Mouse (Mus musculus): Measurements from ENCODE around the gene Dpp6. TPM values are rescaled to one million over a fixed set of nuclear protein-coding genes. Genes with fewer than 3 reads are reported as not detected.

The Dpp6 gene
- total RNA-seq, 2 experiments from 2014 or later, result not detected

GRCm38 (mm10) chr5:26941471-26941870 lies 124.5 kb downstream of the Dpp6 start:
- intact Hi-C loops (cut with DNase I), result no loop called here

GRCm38 (mm10) chr5:26945169-26945920 lies 128.3 kb downstream of the Dpp6 start:
- DNase-seq (ENCODE audit: low spot score), result no peak
- intact Hi-C loops (cut with DNase I), result no loop called here

More at GRCm38 (mm10) chr5:26941471-26941870, 124.5 kb downstream of the Dpp6 start:
- no peak for DNase-seq (ENCODE audit: low spot score)

GRCm38 (mm10) chr5:26969941-26970590 lies 153.1 kb downstream of the Dpp6 start:
- DNase-seq (ENCODE audit: low spot score), result no peak
- intact Hi-C loops (cut with DNase I), result no loop called here

GRCm38 (mm10) chr5:26973166-26973565 lies 156.2 kb downstream of the Dpp6 start:
- intact Hi-C loops (cut with DNase I), result no loop called here
- no peak for DNase-seq (ENCODE audit: low spot score)

- intact Hi-C loops (cut with DNase I), result no loop called here
Observed at GRCm38 (mm10) chr5:26979348-26979747, 162.3 kb downstream of the Dpp6 start.

GRCm38 (mm10) chr5:26979755-26980154 lies 162.8 kb downstream of the Dpp6 start:
- intact Hi-C loops (cut with DNase I), result no loop called here
- DNase-seq (ENCODE audit: low spot score), result no peak

More at GRCm38 (mm10) chr5:26979348-26979747, 162.3 kb downstream of the Dpp6 start:
- DNase-seq (ENCODE audit: low spot score), result no peak

- DNase-seq (ENCODE audit: low spot score), result no peak
- intact Hi-C loops (cut with DNase I), result no loop called here
Observed at GRCm38 (mm10) chr5:26985114-26985513, 168.1 kb downstream of the Dpp6 start.

GRCm38 (mm10) chr5:26991587-26991986 lies 174.6 kb downstream of the Dpp6 start:
- DNase-seq (ENCODE audit: low spot score), result no peak
- intact Hi-C loops (cut with DNase I), result no loop called here

- intact Hi-C loops (cut with DNase I), result no loop called here
- DNase-seq (ENCODE audit: low spot score), result no peak
Observed at GRCm38 (mm10) chr5:27003537-27003936, 186.5 kb downstream of the Dpp6 start.

GRCm38 (mm10) chr5:27009157-27009556 lies 192.2 kb downstream of the Dpp6 start:
- no peak for DNase-seq (ENCODE audit: low spot score)
- intact Hi-C loops (cut with DNase I), result no loop called here

- intact Hi-C loops (cut with DNase I), result no loop called here
- DNase-seq (ENCODE audit: low spot score), result no peak
Observed at GRCm38 (mm10) chr5:27010582-27010981, 193.6 kb downstream of the Dpp6 start.

GRCm38 (mm10) chr5:27018314-27018956 lies 201.4 kb downstream of the Dpp6 start:
- intact Hi-C loops (cut with DNase I), result no loop called here
- DNase-seq (ENCODE audit: low spot score), result no peak

- intact Hi-C loops (cut with DNase I), result no loop called here
- no peak for DNase-seq (ENCODE audit: low spot score)
Observed at GRCm38 (mm10) chr5:27028611-27029010, 211.6 kb downstream of the Dpp6 start.

- intact Hi-C loops (cut with DNase I), result no loop called here
- DNase-seq (ENCODE audit: low spot score), result no peak
Observed at GRCm38 (mm10) chr5:27029784-27030183, 212.8 kb downstream of the Dpp6 start.

- no peak for DNase-seq (ENCODE audit: low spot score)
- intact Hi-C loops (cut with DNase I), result no loop called here
Observed at GRCm38 (mm10) chr5:27034858-27035257, 217.9 kb downstream of the Dpp6 start.

GRCm38 (mm10) chr5:27035291-27035690 lies 218.3 kb downstream of the Dpp6 start:
- intact Hi-C loops (cut with DNase I), result no loop called here

GRCm38 (mm10) chr5:27035891-27036290 lies 218.9 kb downstream of the Dpp6 start:
- no peak for DNase-seq (ENCODE audit: low spot score)
- intact Hi-C loops (cut with DNase I), result no loop called here

More at GRCm38 (mm10) chr5:27035291-27035690, 218.3 kb downstream of the Dpp6 start:
- no peak for DNase-seq (ENCODE audit: low spot score)

GRCm38 (mm10) chr5:27037796-27038195 lies 220.8 kb downstream of the Dpp6 start:
- intact Hi-C loops (cut with DNase I), result no loop called here

GRCm38 (mm10) chr5:27048167-27048566 lies 231.2 kb downstream of the Dpp6 start:
- intact Hi-C loops (cut with DNase I), result no loop called here
- no peak for DNase-seq (ENCODE audit: low spot score)

More at GRCm38 (mm10) chr5:27037796-27038195, 220.8 kb downstream of the Dpp6 start:
- no peak for DNase-seq (ENCODE audit: low spot score)

GRCm38 (mm10) chr5:27048926-27049325 lies 231.9 kb downstream of the Dpp6 start:
- intact Hi-C loops (cut with DNase I), result no loop called here
- no peak for DNase-seq (ENCODE audit: low spot score)
